11 mouse cellular contexts compared by ENCODE assay signal in genomic region chr3:27247785-27248184, GRCm38 (mm10).
"Had no signal": no experiment of that assay in that cellular context is flagged by ENCODE, and none has a peak within 500 bp of the region (broad histone marks: within the 10 kb centered on the region; RNA-seq: fewer than 3 reads in every experiment).

No protein-coding gene starts in this region.

- H3K27me3 ChIP-seq: limb, embryonic 13.5 days; megakaryocyte, embryonic 14.5 days; midbrain, embryonic 13.5 days had no signal

- H3K4me1 ChIP-seq: limb, embryonic 13.5 days; megakaryocyte, embryonic 14.5 days; midbrain, embryonic 13.5 days had no signal

- H3K9me3 ChIP-seq: limb, embryonic 13.5 days; megakaryocyte, embryonic 14.5 days; midbrain, embryonic 13.5 days had no signal

- DNase-seq: kidney, adult 18-20 months; left cerebral cortex, postnatal 4 days; lung, adult 18-20 months; lung, postnatal 10 days; lung, postnatal 4 days; right cerebral cortex, postnatal 14 days; thymus, postnatal 14 days had no signal

- H3K9ac ChIP-seq: limb, embryonic 13.5 days; liver, embryonic 14.5 days; midbrain, embryonic 13.5 days had no signal

- H3K36me3 ChIP-seq: limb, embryonic 13.5 days; midbrain, embryonic 13.5 days had no signal

- H3K4me2 ChIP-seq: limb, embryonic 13.5 days; midbrain, embryonic 13.5 days had no signal

- H3K4me3 ChIP-seq: limb, embryonic 13.5 days; megakaryocyte, embryonic 14.5 days; midbrain, embryonic 13.5 days had no signal

- ATAC-seq: midbrain, embryonic 13.5 days had no signal

- H3K27ac ChIP-seq: limb, embryonic 13.5 days; liver, embryonic 14.5 days; midbrain, embryonic 13.5 days had no signal
